Mouse (Mus musculus) telencephalon, adult 2 months (tissue): ENCODE results near the gene 2010003K11Rik.
"Not testable (repeated sequence)": the region's sequence is repeated elsewhere in the genome, so short reads cannot be mapped to it uniquely, and the experiment has no call there.

Experiments
- DNase-seq: peaks from one replicate; pipeline ENCODE4 v3.0.0-alpha.2; 2011; ENCODE audit warnings: low read depth, low spot score

The 2010003K11Rik gene

GRCm38 (mm10) chr19:4461981-4462380 is 36.4 kb downstream of the 2010003K11Rik start:
- no peak for DNase-seq

GRCm38 (mm10) chr19:4456227-4456626 is 42.2 kb downstream of the 2010003K11Rik start:
- no peak for DNase-seq

- DNase-seq, result no peak
These were observed 43.1 kb downstream of the 2010003K11Rik start for GRCm38 (mm10) chr19:4455071-4455800.

GRCm38 (mm10) chr19:4454040-4454439 is 44.3 kb downstream of the 2010003K11Rik start:
- not testable (repeated sequence) for DNase-seq

- no peak for DNase-seq
These were observed 45.9 kb downstream of the 2010003K11Rik start for GRCm38 (mm10) chr19:4452525-4452924.

- no peak for DNase-seq
These were observed 46.4 kb downstream of the 2010003K11Rik start for GRCm38 (mm10) chr19:4451965-4452364.

GRCm38 (mm10) chr19:4451098-4451497 is 47.3 kb downstream of the 2010003K11Rik start:
- no peak for DNase-seq

- no peak for DNase-seq
These were observed 47.7 kb downstream of the 2010003K11Rik start for GRCm38 (mm10) chr19:4450666-4451065.

- DNase-seq, result no peak
These were observed 49.2 kb downstream of the 2010003K11Rik start for GRCm38 (mm10) chr19:4449230-4449629.

- no peak for DNase-seq
These were observed 50.9 kb downstream of the 2010003K11Rik start for GRCm38 (mm10) chr19:4447445-4447844.
